Mouse (Mus musculus): ENCODE measurements around the gene Pdlim1.
"Not testable (repeated sequence)": the region's sequence is repeated elsewhere in the genome, so short reads cannot be mapped to it uniquely, and the experiment has no call there.

Gene Pdlim1

GRCm38 (mm10) chr19:40246646-40247267 is 24.9 kb downstream of the Pdlim1 start:
- DNase-seq (ENCODE audit: low read depth in 1 of 2, low spot score in 2 of 2) = no peak

DNA sequence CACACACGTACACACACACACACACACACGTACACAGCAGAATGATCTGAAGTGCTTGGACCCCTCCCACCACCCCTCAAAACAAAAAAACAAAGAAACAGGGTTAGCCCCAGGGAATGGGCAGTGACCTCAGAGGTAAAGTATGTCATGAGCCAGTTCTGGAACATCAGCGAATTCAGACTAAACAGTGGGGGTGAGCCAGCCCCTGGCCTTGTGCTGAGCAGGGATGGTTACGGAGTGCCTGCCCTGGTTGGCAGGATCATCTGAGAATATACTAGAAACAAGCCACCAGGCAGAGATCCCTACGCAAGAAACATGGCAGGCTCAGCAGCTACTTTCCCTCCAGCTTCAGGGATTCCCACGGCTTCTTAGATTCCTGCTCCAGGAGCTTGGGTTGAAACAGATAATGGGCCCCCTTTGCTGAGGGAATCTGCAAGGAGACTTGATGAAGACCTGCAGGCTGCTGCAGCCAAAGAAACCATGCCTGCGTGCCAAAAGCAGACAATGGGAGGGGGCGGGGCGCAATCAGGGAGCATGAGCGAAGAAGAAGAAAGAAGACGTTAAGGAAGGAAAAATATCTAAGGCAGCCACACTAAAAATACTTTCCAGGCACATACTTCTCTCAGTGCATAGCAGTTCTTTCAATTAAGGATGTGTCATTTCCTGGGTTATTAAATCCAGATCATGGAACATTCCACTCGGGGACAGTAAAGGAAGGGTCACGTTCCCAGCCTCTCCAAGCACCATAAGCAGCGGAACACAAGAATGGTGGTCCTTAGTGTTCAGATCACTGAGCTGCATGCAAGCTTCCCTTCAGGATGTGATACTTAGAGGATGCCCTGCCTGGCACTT is 30.6 kb downstream of the Pdlim1 start:
- DNase-seq (ENCODE audit: low read depth in 1 of 2, low spot score in 2 of 2) = no peak

DNA sequence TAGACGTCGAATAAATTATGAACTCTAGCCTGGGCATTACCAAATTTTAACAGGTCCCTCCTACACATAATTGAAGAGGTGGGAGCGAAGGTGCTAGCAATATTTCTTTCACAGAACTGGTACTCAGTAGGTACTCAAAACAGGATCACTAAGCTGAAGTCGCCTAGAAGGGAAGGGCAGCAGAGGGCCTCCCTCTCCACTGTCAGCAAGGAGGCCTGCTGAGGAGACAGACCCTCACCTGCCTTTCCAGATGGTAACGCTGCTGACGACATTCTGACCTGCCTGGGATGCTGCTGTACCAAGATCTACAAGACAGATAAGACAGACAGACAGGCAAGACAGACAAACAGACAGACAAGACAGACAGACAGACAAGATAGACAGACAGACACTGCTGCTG is 31.3 kb downstream of the Pdlim1 start:
- DNase-seq (ENCODE audit: low read depth in 1 of 2, low spot score in 2 of 2) = no peak

- DNase-seq (ENCODE audit: low read depth in 1 of 2, low spot score in 2 of 2) = no peak
Measured at GRCm38 (mm10) chr19:40238175-40238850, 33.3 kb downstream of the Pdlim1 start.

- no peak for DNase-seq (ENCODE audit: low read depth in 1 of 2, low spot score in 2 of 2)
Measured at GRCm38 (mm10) chr19:40232560-40232959, 39.1 kb downstream of the Pdlim1 start.

DNA sequence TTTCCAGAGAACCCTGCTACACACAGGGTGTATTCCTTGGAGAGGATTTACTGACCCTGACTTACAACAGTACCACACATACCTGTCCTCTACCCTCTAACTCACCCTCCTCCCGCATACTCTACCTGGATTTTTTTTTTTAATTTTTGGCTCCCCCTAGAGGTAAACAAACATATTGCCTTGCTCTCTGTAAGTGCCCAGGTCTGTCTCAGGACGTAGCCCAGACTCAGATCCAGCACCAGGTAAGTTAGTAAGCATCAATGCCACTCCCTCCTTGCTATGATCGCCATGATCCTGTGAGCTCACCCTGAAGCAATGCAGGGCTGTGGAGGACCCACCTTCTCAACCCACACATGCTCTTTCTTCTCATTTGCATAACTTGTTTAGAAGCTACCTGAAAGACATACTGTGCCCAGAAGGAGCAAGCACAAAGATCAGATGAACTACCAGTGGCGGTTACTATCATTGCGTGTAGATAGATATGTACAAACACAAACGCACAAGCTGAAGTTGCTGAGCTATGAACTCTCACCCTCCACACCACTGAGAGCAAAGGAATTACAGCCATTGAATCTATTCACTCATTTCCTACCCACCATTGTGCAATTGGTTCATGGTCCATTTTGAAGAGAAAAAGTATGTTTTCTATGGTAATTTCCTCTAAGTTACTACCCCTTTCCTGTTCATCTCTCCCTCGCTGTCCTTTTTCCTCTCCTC is 39.7 kb downstream of the Pdlim1 start:
- no peak for DNase-seq (ENCODE audit: low read depth in 1 of 2, low spot score in 2 of 2)

DNA sequence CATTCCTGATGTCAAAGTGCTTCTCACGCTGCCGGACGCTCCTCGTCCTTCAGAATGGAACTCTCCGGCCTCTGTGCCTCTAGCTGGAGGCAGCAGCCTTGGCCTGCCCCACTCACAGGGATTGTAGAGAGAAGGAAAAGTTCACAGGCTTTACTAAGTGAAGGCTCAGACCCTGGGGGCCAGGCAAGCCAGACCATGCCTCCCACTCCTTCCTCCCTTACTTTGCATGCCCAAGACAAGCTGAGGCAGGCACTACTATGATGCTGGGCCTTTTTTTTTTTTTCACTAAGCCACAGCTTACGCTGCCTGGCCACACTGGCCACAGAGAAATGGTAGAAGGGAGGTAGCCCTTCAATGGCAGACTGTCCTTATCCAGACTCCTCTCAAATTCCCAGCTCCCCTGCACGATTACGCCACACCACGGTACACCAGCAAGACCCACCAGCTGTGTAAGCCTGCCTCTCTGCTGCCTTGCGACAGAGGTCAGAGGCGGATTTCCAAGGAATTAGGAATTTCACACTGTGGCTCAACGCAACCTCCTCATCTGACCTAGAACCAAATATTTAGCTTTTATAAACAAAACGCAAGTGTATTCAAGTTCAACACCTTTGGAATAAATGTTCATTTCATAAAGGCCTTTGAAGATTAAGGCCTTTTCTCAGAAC is 40.4 kb downstream of the Pdlim1 start:
- no peak for DNase-seq (ENCODE audit: low read depth in 1 of 2, low spot score in 2 of 2)

GRCm38 (mm10) chr19:40226516-40227151 is 45.0 kb downstream of the Pdlim1 start:
- no peak for DNase-seq (ENCODE audit: low read depth in 1 of 2, low spot score in 2 of 2)

DNA sequence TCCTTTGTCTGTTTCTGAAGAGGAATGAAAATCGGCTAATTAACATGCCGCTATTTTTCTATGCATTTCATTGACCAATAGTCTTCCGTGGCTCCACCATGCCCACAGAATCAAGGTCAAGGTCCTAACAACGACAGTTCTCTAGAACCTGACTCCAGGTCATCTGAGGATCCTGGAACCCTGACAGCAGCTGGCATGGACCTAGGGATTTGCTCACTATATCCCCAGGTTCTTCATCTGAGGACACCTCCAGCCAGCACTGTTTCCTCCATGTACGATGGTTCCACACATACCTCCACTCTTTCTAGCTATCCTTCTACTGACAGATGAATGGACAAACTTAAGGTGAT is 45.9 kb downstream of the Pdlim1 start:
- no peak for DNase-seq (ENCODE audit: low read depth in 1 of 2, low spot score in 2 of 2)

DNA sequence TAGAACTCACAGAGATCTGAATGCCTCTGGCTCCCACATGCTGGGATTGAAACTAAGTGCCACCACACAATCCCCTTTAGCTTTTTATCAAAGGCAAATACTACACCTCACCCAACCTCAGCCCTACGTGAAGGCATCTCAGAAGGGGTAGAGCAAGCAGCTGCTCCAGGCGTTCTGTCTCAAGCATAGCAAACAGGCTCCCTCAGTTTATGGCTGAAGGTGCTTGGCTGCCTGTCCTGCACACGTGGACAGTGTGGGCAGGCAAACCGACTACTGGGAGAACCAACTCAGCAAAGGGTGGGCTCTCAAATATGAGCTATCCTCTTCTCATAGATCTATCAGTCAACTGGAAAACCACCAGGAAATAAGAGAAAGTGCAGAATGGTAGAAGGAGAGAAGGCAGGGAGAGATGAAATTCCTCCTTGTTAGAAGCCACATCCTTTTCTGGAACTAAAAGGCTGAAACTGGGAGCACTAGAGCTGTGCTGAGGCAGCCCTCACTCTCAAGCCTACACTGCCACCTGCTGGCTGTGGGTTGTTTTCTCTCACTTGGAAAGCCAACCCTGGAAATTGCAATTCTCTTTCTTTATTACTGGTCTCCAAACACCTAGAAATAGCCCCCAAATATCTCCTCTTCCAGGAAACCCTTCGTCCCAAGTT is 46.4 kb downstream of the Pdlim1 start:
- DNase-seq (ENCODE audit: low read depth in 1 of 2, low spot score in 2 of 2) = no peak

DNA sequence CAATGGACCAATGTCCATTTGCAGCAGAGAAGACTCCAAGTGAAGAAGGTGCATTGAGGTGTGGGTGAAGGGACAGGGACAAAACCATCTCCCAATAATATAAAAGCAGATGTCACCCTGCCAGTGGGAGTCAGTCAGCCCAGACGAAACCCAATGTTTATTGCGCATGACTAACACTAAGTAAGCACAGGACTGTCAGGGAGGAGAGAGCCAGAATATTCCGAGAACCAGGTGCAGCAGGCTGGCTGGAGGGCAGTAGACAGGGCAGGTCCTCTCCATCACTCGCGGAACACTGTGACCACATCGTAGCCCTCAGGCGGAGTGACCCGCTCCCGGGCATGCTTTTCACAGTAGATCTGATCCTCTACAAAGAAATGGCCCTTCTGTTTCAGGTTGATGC is 49.3 kb downstream of the Pdlim1 start:
- DNase-seq (ENCODE audit: low read depth in 1 of 2, low spot score in 2 of 2) = not testable (repeated sequence)

DNA sequence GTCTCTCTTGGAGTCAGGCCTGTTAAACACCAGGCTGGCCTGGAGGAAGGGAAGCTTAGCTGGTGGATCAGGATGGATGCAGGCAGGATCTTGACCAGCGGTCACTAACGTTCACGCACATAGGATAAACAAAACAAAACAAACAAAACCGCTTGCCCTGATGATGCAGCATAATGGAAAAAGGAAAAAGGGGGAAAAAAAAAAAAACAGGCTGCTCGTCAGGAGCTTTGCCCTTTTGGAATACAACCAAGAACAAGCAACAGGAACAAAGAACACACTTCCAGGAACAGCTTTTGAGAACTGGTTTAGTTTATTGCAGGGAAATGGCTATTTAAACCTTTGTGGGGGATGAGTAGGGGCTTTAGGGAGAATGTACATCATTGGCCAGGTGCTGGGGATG is 50.8 kb downstream of the Pdlim1 start:
- no peak for DNase-seq (ENCODE audit: low read depth in 1 of 2, low spot score in 2 of 2)

GRCm38 (mm10) chr19:40202947-40203346 is 68.7 kb downstream of the Pdlim1 start:
- not testable (repeated sequence) for DNase-seq (ENCODE audit: low read depth in 1 of 2, low spot score in 2 of 2)

- DNase-seq (ENCODE audit: low read depth in 1 of 2, low spot score in 2 of 2) = no peak
Measured at GRCm38 (mm10) chr19:40190596-40190995, 81.0 kb downstream of the Pdlim1 start.

GRCm38 (mm10) chr19:40187160-40187559 is 84.5 kb downstream of the Pdlim1 start, which contains the start of gene Cyp2c70:
Gene Cyp2c70, minus strand, starts transcription at chr19:40187333.
- DNase-seq (ENCODE audit: low read depth in 1 of 2, low spot score in 2 of 2) = no peak

DNA sequence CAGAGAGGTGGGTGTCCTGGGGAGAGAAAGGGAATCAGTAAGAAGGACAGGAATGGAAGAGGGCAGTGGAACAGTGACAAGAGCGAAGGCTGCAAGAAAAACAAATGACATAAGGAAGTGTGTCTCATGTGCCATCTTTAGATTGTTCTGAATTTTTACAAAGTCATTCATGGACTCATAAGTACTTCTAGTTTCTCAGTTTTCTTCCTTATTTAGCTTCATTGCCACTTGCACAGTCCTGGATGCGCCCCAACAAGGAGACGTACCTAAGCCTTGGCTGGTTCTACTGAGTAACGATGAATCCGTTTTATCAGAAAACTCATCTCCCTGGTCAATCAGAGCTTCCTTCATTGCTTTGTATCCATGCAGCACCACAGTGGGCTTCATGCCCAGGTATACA is 88.0 kb downstream of the Pdlim1 start:
- DNase-seq (ENCODE audit: low read depth in 1 of 2, low spot score in 2 of 2) = no peak

- no peak for DNase-seq (ENCODE audit: low read depth in 1 of 2, low spot score in 2 of 2)
Measured at GRCm38 (mm10) chr19:40178311-40178710, 93.3 kb downstream of the Pdlim1 start.

Measured in monocyte, adult 2 months (primary cell).